Mouse (Mus musculus): Measurements from ENCODE around the gene Fdxacb1.

- TF ChIP-seq CTCF (IDR thresholded peaks at IDR 0.05; ENCODE audit: low read depth) (no peak), EP300 (IDR thresholded peaks at IDR 0.05; ENCODE audit: low read depth) (no peak)
These were observed 35.1 kb downstream of the Fdxacb1 start for GRCm38 (mm10) chr9:50803055-50803671.
